Mouse (Mus musculus): ENCODE data around the gene Bcl2.

The Bcl2 gene

GRCm38 (mm10) chr1:106679800-106680515, 34.1 kb downstream of the Bcl2 start:
- in situ Hi-C loops (cut with MboI, MseI), result no loop called here

GRCm38 (mm10) chr1:106678060-106678478, 36.0 kb downstream of the Bcl2 start:
- in situ Hi-C loops (cut with MboI, MseI), result no loop called here

- in situ Hi-C loops (cut with MboI, MseI), result loop anchor here (5.0 kb wide), 1 partner anchor 41 kb away; no protein-coding TSS in a partner anchor
Measured at GRCm38 (mm10) chr1:106666140-106667088, 47.7 kb downstream of the Bcl2 start.

- in situ Hi-C loops (cut with MboI, MseI), result loop anchor here (5.0 kb wide), 1 partner anchor 42 kb away; no protein-coding TSS in a partner anchor
Measured at GRCm38 (mm10) chr1:106664978-106665377, 49.1 kb downstream of the Bcl2 start.

- in situ Hi-C loops (cut with MboI, MseI), result no loop called here
Measured at GRCm38 (mm10) chr1:106662486-106662885, 51.6 kb downstream of the Bcl2 start.

GRCm38 (mm10) chr1:106658293-106658847, 55.7 kb downstream of the Bcl2 start:
- in situ Hi-C loops (cut with MboI, MseI), result no loop called here

- in situ Hi-C loops (cut with MboI, MseI), result no loop called here
Measured at GRCm38 (mm10) chr1:106656207-106656738, 57.8 kb downstream of the Bcl2 start.

- in situ Hi-C loops (cut with MboI, MseI), result no loop called here
Measured at GRCm38 (mm10) chr1:106654254-106654653, 59.8 kb downstream of the Bcl2 start.

- in situ Hi-C loops (cut with MboI, MseI), result no loop called here
Measured at GRCm38 (mm10) chr1:106653441-106653860, 60.6 kb downstream of the Bcl2 start.

- in situ Hi-C loops (cut with MboI, MseI), result no loop called here
Measured at GRCm38 (mm10) chr1:106651211-106651610, 62.9 kb downstream of the Bcl2 start.

GRCm38 (mm10) chr1:106650427-106650826, 63.6 kb downstream of the Bcl2 start:
- in situ Hi-C loops (cut with MboI, MseI), result no loop called here

GRCm38 (mm10) chr1:106647336-106647735, 66.7 kb downstream of the Bcl2 start:
- in situ Hi-C loops (cut with MboI, MseI), result no loop called here

- in situ Hi-C loops (cut with MboI, MseI), result no loop called here
Measured at GRCm38 (mm10) chr1:106644566-106644965, 69.5 kb downstream of the Bcl2 start.

- in situ Hi-C loops (cut with MboI, MseI), result no loop called here
Measured at GRCm38 (mm10) chr1:106643527-106643926, 70.5 kb downstream of the Bcl2 start.

- in situ Hi-C loops (cut with MboI, MseI), result no loop called here
Measured at GRCm38 (mm10) chr1:106640577-106640976, 73.5 kb downstream of the Bcl2 start.

- in situ Hi-C loops (cut with MboI, MseI), result no loop called here
Measured at GRCm38 (mm10) chr1:106637705-106638104, 76.4 kb downstream of the Bcl2 start.

- in situ Hi-C loops (cut with MboI, MseI), result no loop called here
Measured at GRCm38 (mm10) chr1:106636714-106637113, 77.4 kb downstream of the Bcl2 start.

GRCm38 (mm10) chr1:106633207-106633606, 80.9 kb downstream of the Bcl2 start:
- in situ Hi-C loops (cut with MboI, MseI), result no loop called here

- in situ Hi-C loops (cut with MboI, MseI), result no loop called here
Measured at GRCm38 (mm10) chr1:106631869-106632463, 82.1 kb downstream of the Bcl2 start.

- in situ Hi-C loops (cut with MboI, MseI), result no loop called here
Measured at GRCm38 (mm10) chr1:106630973-106631372, 83.1 kb downstream of the Bcl2 start.

- in situ Hi-C loops (cut with MboI, MseI), result no loop called here
Measured at GRCm38 (mm10) chr1:106629931-106630682, 84.0 kb downstream of the Bcl2 start.
